Mouse (Mus musculus) lung, embryonic 15.5 days (tissue): ENCODE data around the gene Ipmk. TPM values are rescaled to one million over a fixed set of nuclear protein-coding genes. Genes with fewer than 3 reads are reported as not detected.

Experiments
- ATAC-seq: fragments of 200-750 bp; cut with Nextera tagmentation; 2 replicates; pipeline ENCODE4 v1.8.0; 2017; ENCODE audit warnings: moderate number of reproducible peaks, borderline replicate concordance; ENCODE audit not compliant: low FRiP score, low TSS enrichment; ENCODE audit errors: extremely low read depth
- H3K27ac ChIP-seq: fragments of 300-500 bp; sonication (generic); 2 replicates; pipeline ENCODE4 v1.5.1; 2015; ENCODE audit warnings: moderate library complexity, mild to moderate bottlenecking, inconsistent platforms
- H3K27me3 ChIP-seq: fragments of 300-500 bp; sonication (generic); 2 replicates; pipeline ENCODE4 v1.6.1; 2015; ENCODE audit warnings: inconsistent platforms
- H3K36me3 ChIP-seq: fragments of 300-500 bp; sonication (generic); 2 replicates; pipeline ENCODE4 v1.6.1; 2015; ENCODE audit warnings: inconsistent platforms
- H3K4me1 ChIP-seq: fragments of 300-500 bp; sonication (generic); 2 replicates; pipeline ENCODE4 v1.6.1; 2015; ENCODE audit warnings: inconsistent platforms
- H3K4me2 ChIP-seq: fragments of 300-500 bp; sonication (generic); 2 replicates; pipeline ENCODE4 v1.6.1; 2015; ENCODE audit warnings: inconsistent platforms, mild to moderate bottlenecking, moderate library complexity
- H3K4me3 ChIP-seq: fragments of 300-500 bp; sonication (generic); 2 replicates; pipeline ENCODE4 v1.5.1; 2015; ENCODE audit warnings: mild to moderate bottlenecking, inconsistent platforms
- H3K9ac ChIP-seq: fragments of 300-500 bp; sonication (generic); 2 replicates; pipeline ENCODE4 v1.6.1; 2015; ENCODE audit warnings: inconsistent platforms
- H3K9me3 ChIP-seq: fragments of 300-500 bp; sonication (generic); 2 replicates; pipeline ENCODE4 v1.6.1; 2016; ENCODE audit warnings: inconsistent platforms
- WGBS: fragments of 180-500 bp; shearing (Covaris S2); methylation state at CpG from one replicate; pipeline ENCODE4 v1.1.7; 2015; 5-methylcytosine and 5-hydroxymethylcytosine counted together
- polyA plus RNA-seq: library from polyadenylated mRNA; unstranded; fragments of >200 nt; fragmentation: Nextera tagmentation; extraction: Ambion mirVana; gene quantifications from 2 replicates; pipeline ENCODE4 v1.2.1, GENCODE M21; 2015

The Ipmk gene
- polyA plus RNA-seq, 1 experiment from 2014 or later, result 14.9 TPM

GRCm38 (mm10) chr10:71405523-71406217, 58.1 kb downstream of the Ipmk start:
- 77% methylated on average over 5 of the region's 5 CpGs for WGBS
- ATAC-seq, result no peak

GRCm38 (mm10) chr10:71409948-71410347, 62.4 kb downstream of the Ipmk start:
- Histone ChIP-seq H3K9me3 (no peaks in the 10 kb centered on the region), H3K4me2 (no peak overlapping the region), H3K27ac (no peak overlapping the region), H3K4me3 (no peak overlapping the region), H3K36me3 (no peaks in the 10 kb centered on the region), H3K9ac (no peak overlapping the region), H3K4me1 (no peaks in the 10 kb centered on the region), H3K27me3 (no peaks in the 10 kb centered on the region)
- 60% methylated on average over 5 of the region's 5 CpGs for WGBS
- no peak for ATAC-seq

More at GRCm38 (mm10) chr10:71405523-71406217, 58.1 kb downstream of the Ipmk start:
- Histone ChIP-seq H3K36me3 (no peaks in the 10 kb centered on the region), H3K9me3 (no peaks in the 10 kb centered on the region), H3K4me1 (no peaks in the 10 kb centered on the region), H3K4me2 (no peak overlapping the region), H3K27ac (no peak overlapping the region), H3K9ac (no peak overlapping the region), H3K27me3 (no peaks in the 10 kb centered on the region), H3K4me3 (no peak overlapping the region)

- Histone ChIP-seq H3K4me2 (no peak overlapping the region), H3K27ac (no peak overlapping the region), H3K9me3 (no peaks in the 10 kb centered on the region), H3K36me3 (no peaks in the 10 kb centered on the region), H3K9ac (no peak overlapping the region), H3K4me1 (no peaks in the 10 kb centered on the region), H3K27me3 (no peaks in the 10 kb centered on the region), H3K4me3 (no peak overlapping the region)
- WGBS, result 70% methylated on average over 12 of the region's 12 CpGs
- no peak for ATAC-seq
These were observed 65.8 kb downstream of the Ipmk start for GRCm38 (mm10) chr10:71413401-71413800.

GRCm38 (mm10) chr10:71421531-71421930, 74.0 kb downstream of the Ipmk start:
- WGBS, result 47% methylated on average over 5 of the region's 5 CpGs
- Histone ChIP-seq H3K4me2 (no peak overlapping the region), H3K27me3 (no peaks in the 10 kb centered on the region), H3K27ac (no peak overlapping the region), H3K9ac (no peak overlapping the region), H3K4me1 (no peaks in the 10 kb centered on the region), H3K4me3 (no peak overlapping the region), H3K9me3 (no peaks in the 10 kb centered on the region), H3K36me3 (no peaks in the 10 kb centered on the region)
- no peak for ATAC-seq

GRCm38 (mm10) chr10:71422047-71423037, 74.8 kb downstream of the Ipmk start:
- no peak for ATAC-seq
- Histone ChIP-seq H3K4me3 (no peak overlapping the region), H3K27me3 (no peaks in the 10 kb centered on the region), H3K4me2 (no peak overlapping the region), H3K9ac (no peak overlapping the region), H3K27ac (no peak overlapping the region), H3K4me1 (no peaks in the 10 kb centered on the region), H3K36me3 (no peaks in the 10 kb centered on the region), H3K9me3 (no peaks in the 10 kb centered on the region)
- WGBS, result 41% methylated on average over 14 of the region's 14 CpGs

GRCm38 (mm10) chr10:71426740-71427139, 79.2 kb downstream of the Ipmk start:
- WGBS, result 42% methylated on average over 6 of the region's 6 CpGs
- Histone ChIP-seq H3K27me3 (no peaks in the 10 kb centered on the region), H3K36me3 (no peaks in the 10 kb centered on the region), H3K4me2 (no peak overlapping the region), H3K9me3 (no peaks in the 10 kb centered on the region), H3K9ac (no peak overlapping the region), H3K27ac (no peak overlapping the region), H3K4me3 (no peak overlapping the region), H3K4me1 (no peaks in the 10 kb centered on the region)
- no peak for ATAC-seq

GRCm38 (mm10) chr10:71427381-71427780, 79.8 kb downstream of the Ipmk start:
- H3K36me3 ChIP-seq, result no peaks in the 10 kb centered on the region
- no peak overlapping the region for H3K4me3 ChIP-seq
- no peak overlapping the region for H3K4me2 ChIP-seq
- WGBS, result 29% methylated on average over 10 of the region's 10 CpGs
- no peaks in the 10 kb centered on the region for H3K9me3 ChIP-seq
- no peak overlapping the region for H3K9ac ChIP-seq
- no peaks in the 10 kb centered on the region for H3K27me3 ChIP-seq
- H3K27ac ChIP-seq, result no peak overlapping the region
- ATAC-seq, result no peak
- H3K4me1 ChIP-seq, result no peaks in the 10 kb centered on the region

GRCm38 (mm10) chr10:71428246-71428864, 80.8 kb downstream of the Ipmk start:
- H3K27me3 ChIP-seq, result no peaks in the 10 kb centered on the region
- H3K4me3 ChIP-seq, result no peak overlapping the region
- WGBS, result 53% methylated on average over 13 of the region's 13 CpGs
- H3K4me2 ChIP-seq, result no peak overlapping the region
- no peaks in the 10 kb centered on the region for H3K9me3 ChIP-seq
- no peaks in the 10 kb centered on the region for H3K36me3 ChIP-seq
- ATAC-seq, result no peak
- no peak overlapping the region for H3K27ac ChIP-seq
- H3K9ac ChIP-seq, result no peak overlapping the region
- no peaks in the 10 kb centered on the region for H3K4me1 ChIP-seq

- WGBS, result 92% methylated on average over 6 of the region's 6 CpGs
- Histone ChIP-seq H3K4me3 (no peak overlapping the region), H3K9me3 (no peaks in the 10 kb centered on the region), H3K4me2 (no peak overlapping the region), H3K36me3 (no peaks in the 10 kb centered on the region), H3K4me1 (no peaks in the 10 kb centered on the region), H3K27me3 (no peaks in the 10 kb centered on the region), H3K9ac (no peak overlapping the region), H3K27ac (no peak overlapping the region)
- no peak for ATAC-seq
These were observed 83.1 kb downstream of the Ipmk start for GRCm38 (mm10) chr10:71430661-71431060.

- Histone ChIP-seq H3K27ac (no peak overlapping the region), H3K27me3 (no peaks in the 10 kb centered on the region), H3K4me2 (no peak overlapping the region), H3K4me1 (no peaks in the 10 kb centered on the region), H3K4me3 (no peak overlapping the region), H3K36me3 (no peaks in the 10 kb centered on the region), H3K9ac (no peak overlapping the region), H3K9me3 (no peaks in the 10 kb centered on the region)
- ATAC-seq, result no peak
These were observed 95.5 kb downstream of the Ipmk start for GRCm38 (mm10) chr10:71443086-71443485.

- no peak overlapping the region for H3K9ac ChIP-seq
- H3K4me3 ChIP-seq, result no peak overlapping the region
- no peak overlapping the region for H3K4me2 ChIP-seq
- WGBS, result 50% methylated on average over 8 of the region's 8 CpGs
- H3K27ac ChIP-seq, result no peak overlapping the region
- H3K27me3 ChIP-seq, result no peaks in the 10 kb centered on the region
- no peaks in the 10 kb centered on the region for H3K9me3 ChIP-seq
- ATAC-seq, result no peak
- no peaks in the 10 kb centered on the region for H3K4me1 ChIP-seq
- no peaks in the 10 kb centered on the region for H3K36me3 ChIP-seq
These were observed 100.1 kb downstream of the Ipmk start for GRCm38 (mm10) chr10:71447661-71448060.

- H3K9me3 ChIP-seq, result no peaks in the 10 kb centered on the region
- ATAC-seq, result no peak
- H3K4me2 ChIP-seq, result no peak overlapping the region
- 79% methylated on average over 5 of the region's 5 CpGs for WGBS
- H3K4me3 ChIP-seq, result no peak overlapping the region
- H3K27ac ChIP-seq, result no peak overlapping the region
- no peak overlapping the region for H3K9ac ChIP-seq
- H3K36me3 ChIP-seq, result no peaks in the 10 kb centered on the region
- H3K4me1 ChIP-seq, result no peaks in the 10 kb centered on the region
- no peaks in the 10 kb centered on the region for H3K27me3 ChIP-seq
These were observed 100.7 kb downstream of the Ipmk start for GRCm38 (mm10) chr10:71448284-71448683.
